Mouse (Mus musculus) heart, embryonic 16.5 days (tissue): ENCODE measurements around the gene Rora. TPM values are rescaled to one million over a fixed set of nuclear protein-coding genes. Genes with fewer than 3 reads are reported as not detected.

ENCODE experiments used
- ATAC-seq: fragments of 200-750 bp; cut with Nextera tagmentation; replicated peaks from 2 replicates; pipeline ENCODE4 v1.8.0; 2017; ENCODE audit warnings: moderate number of reproducible peaks; ENCODE audit not compliant: insufficient read depth, low FRiP score; ENCODE audit errors: extremely low read depth
- H3K27ac ChIP-seq: fragments of 300-500 bp; sonication (generic); 2 replicates; pipeline ENCODE4 v1.5.1; 2014; ENCODE audit warnings: mild to moderate bottlenecking, low read length, control low read depth, moderate library complexity
- H3K27me3 ChIP-seq: fragments of 300-500 bp; sonication (generic); 2 replicates; pipeline ENCODE4 v1.6.1; 2014; ENCODE audit warnings: low read length, mixed read lengths; ENCODE audit not compliant: control insufficient read depth, insufficient read depth
- H3K36me3 ChIP-seq: fragments of 300-500 bp; sonication (generic); 2 replicates; pipeline ENCODE4 v1.6.1; 2014; ENCODE audit not compliant: control insufficient read depth, insufficient read depth
- H3K4me1 ChIP-seq: fragments of 300-500 bp; sonication (generic); 2 replicates; pipeline ENCODE4 v1.6.1; 2014; ENCODE audit warnings: low read length, mixed read lengths; ENCODE audit not compliant: control insufficient read depth, insufficient read depth
- H3K4me2 ChIP-seq: fragments of 300-500 bp; sonication (generic); 2 replicates; pipeline ENCODE4 v1.6.1; 2014; ENCODE audit warnings: low read depth, mild to moderate bottlenecking, control low read depth, low read length
- H3K4me3 ChIP-seq: fragments of 300-500 bp; sonication (generic); 2 replicates; pipeline ENCODE4 v1.5.1; 2014; ENCODE audit warnings: mild to moderate bottlenecking, control low read depth, low read length
- H3K9ac ChIP-seq: fragments of 300-500 bp; sonication (generic); 2 replicates; pipeline ENCODE4 v1.6.1; 2014; ENCODE audit warnings: low read length, control low read depth
- H3K9me3 ChIP-seq: fragments of 300-500 bp; sonication (generic); replicated peaks from 2 replicates; pipeline ENCODE4 v1.6.1; 2016; ENCODE audit warnings: low read length; ENCODE audit not compliant: control insufficient read depth
- WGBS: fragments of 180-500 bp; shearing (Covaris S2); extraction: QIAGEN DNeasy Blood & Tissue Kit; methylation state at CpG from one replicate; pipeline ENCODE4 v1.1.7; 2014; 5-methylcytosine and 5-hydroxymethylcytosine counted together
- polyA plus RNA-seq: library from polyadenylated mRNA; unstranded; fragments of >200 nt; fragmentation: Nextera tagmentation; extraction: Ambion mirVana; gene quantifications from 2 replicates; pipeline ENCODE4 v1.2.1, GENCODE M21; 2015

The Rora gene
- polyA plus RNA-seq, 1 experiment from 2014 or later = 9.4 TPM

DNA sequence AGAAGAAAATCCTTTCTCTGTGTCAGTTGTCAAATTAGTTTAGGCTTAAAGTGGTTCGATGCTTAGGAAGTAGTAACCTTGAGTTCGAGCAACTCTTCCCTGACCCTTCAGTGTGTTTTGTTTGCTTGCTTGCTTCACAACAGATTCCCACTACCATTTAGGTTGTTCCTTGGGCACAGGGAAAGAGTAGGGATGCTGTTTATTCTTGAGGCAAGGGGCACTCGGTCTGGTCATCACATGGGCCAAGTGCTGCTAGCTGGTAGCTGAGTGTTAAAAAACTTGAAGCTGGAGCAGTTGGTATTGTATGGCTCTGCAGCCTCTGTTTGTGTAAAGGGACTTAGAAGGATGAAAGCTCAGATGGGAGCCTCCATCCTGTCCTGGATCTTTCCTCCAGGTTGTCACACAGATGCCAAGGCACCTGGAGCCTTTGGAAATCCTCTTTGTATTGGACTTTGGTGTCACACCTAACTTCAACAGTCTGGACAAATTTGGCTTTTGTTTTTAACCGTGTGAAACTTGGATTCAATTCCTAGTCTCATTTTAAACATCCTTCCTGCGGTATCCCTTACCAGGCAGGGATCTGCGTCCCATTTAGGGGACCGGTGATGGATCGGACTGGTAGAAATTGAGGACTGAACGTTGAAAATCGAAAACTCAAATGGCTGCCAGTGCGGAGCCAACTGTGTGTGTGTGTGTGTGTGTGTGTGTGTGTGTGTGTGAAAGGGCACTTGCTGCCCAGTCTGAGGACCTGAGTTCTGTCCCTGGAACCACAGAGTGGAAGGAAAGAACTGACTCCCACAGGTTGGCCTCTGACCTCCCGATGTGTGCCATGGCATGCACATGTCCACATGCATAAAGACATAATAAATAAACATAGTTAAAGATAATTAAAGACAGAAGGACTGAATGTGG lies 639.4 kb downstream of the Rora start:
- no peak for ATAC-seq
- H3K36me3 ChIP-seq = no peaks in the 10 kb centered on the region
- peaks cover 12% of the 10 kb centered on the region for H3K27me3 ChIP-seq
- H3K4me1 ChIP-seq = peaks cover 15% of the 10 kb centered on the region
- H3K4me2 ChIP-seq = no peak overlapping the region
- H3K27ac ChIP-seq = no peak overlapping the region
- 88% methylated on average over 12 of the region's 12 CpGs for WGBS
- H3K9me3 ChIP-seq = no peaks in the 10 kb centered on the region
- H3K9ac ChIP-seq = no peak overlapping the region
- H3K4me3 ChIP-seq = no peak overlapping the region

DNA sequence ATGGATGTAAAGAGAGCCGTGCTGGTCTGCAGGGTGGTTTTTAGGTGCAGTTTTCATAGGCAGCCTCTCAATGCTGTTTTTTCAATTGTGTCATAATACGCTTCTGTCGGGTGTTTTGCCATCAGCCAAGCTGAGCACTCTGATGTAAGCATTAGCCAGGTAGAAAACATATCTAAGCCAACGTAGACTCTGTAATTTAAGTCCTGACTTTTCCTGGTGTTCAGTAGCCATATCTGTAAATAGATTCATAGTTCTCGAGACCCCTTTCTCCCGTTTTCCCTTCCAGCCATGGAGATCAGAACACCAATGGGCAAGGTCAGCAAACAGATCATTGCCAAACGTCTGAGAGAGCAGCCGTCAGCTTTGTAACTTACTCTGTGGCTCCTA lies 640.1 kb downstream of the Rora start:
- Histone ChIP-seq H3K9ac (no peak overlapping the region), H3K27me3 (peaks cover 12% of the 10 kb centered on the region), H3K4me1 (peaks cover 19% of the 10 kb centered on the region), H3K4me2 (no peak overlapping the region), H3K9me3 (no peaks in the 10 kb centered on the region), H3K36me3 (no peaks in the 10 kb centered on the region), H3K27ac (no peak overlapping the region), H3K4me3 (no peak overlapping the region)
- 82% methylated on average over 8 of the region's 8 CpGs for WGBS
- ATAC-seq = no peak

DNA sequence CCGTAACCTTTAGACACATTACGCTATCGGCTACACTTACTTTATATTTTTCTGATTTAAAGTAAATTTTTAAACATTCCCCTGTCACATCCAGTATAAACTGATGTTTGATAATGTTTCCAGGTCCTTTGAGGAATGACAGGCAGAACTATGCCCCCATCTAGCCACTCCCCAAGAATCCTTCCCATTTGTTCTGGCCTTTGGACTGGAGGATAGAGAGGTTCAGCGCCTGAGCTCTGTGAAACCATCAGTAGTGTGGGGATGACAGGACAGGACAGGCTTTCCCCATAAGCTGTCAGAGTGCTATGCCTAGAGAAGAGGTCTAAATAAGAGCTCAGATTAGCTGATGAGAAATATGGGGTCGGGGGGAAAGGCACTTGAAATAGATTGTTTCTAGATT lies 640.8 kb downstream of the Rora start:
- whole genome bisulfite sequencing = 77% methylated on average over 5 of the region's 5 CpGs
- Histone ChIP-seq H3K36me3 (no peaks in the 10 kb centered on the region), H3K4me3 (no peak overlapping the region), H3K9ac (no peak overlapping the region), H3K4me2 (no peak overlapping the region), H3K27me3 (peaks cover 12% of the 10 kb centered on the region), H3K4me1 (peaks cover 15% of the 10 kb centered on the region), H3K27ac (no peak overlapping the region), H3K9me3 (no peaks in the 10 kb centered on the region)
- ATAC-seq = no peak

DNA sequence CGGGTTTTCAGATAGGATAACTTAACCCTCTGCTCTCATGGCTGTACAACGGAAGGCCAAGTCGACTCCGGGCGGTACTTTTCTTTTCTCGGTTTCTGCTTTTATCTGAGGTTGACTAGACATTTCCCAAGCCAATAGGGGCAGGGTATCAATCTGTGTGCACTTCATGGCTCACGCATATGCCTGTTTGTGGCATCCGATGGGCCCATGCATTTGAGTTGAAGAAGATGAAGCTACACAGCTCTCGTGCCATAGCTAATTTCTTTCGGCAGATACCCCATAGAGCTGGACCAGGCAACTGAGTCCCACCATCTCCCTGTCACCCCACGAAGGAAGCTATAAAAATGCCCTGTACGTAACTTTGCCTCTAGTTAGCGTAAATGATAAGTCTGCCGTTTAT lies 641.3 kb downstream of the Rora start:
- Histone ChIP-seq H3K9ac (no peak overlapping the region), H3K9me3 (no peaks in the 10 kb centered on the region), H3K4me3 (no peak overlapping the region), H3K36me3 (no peaks in the 10 kb centered on the region), H3K27ac (no peak overlapping the region), H3K4me2 (no peak overlapping the region), H3K27me3 (peaks cover 12% of the 10 kb centered on the region), H3K4me1 (peaks cover 15% of the 10 kb centered on the region)
- 83% methylated on average over 14 of the region's 14 CpGs for WGBS
- ATAC-seq = no peak

DNA sequence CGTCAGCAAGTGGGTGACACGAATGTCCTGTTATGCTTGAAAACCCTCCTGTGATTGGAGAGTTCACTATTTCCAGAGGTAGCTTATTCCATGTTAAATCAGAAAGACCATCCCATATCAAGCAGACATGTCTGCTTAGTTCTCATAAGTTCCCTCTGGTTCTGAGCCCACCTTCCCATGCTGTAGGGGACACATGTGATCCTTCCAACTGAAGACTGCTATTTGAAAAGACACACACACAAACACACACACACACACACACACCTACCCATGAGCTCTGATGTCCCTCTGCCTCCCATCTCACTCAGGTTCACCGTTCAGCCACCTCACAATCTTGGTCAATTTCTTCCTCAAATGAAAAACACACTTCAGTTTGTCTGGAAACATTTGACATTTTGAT lies 642.2 kb downstream of the Rora start:
- Histone ChIP-seq H3K4me1 (peaks cover 13% of the 10 kb centered on the region), H3K9me3 (no peaks in the 10 kb centered on the region), H3K4me3 (no peak overlapping the region), H3K27ac (no peak overlapping the region), H3K4me2 (no peak overlapping the region), H3K9ac (no peak overlapping the region), H3K36me3 (no peaks in the 10 kb centered on the region), H3K27me3 (peaks cover 12% of the 10 kb centered on the region)
- ATAC-seq = no peak
- WGBS = 77% methylated on average over 3 of the region's 3 CpGs

DNA sequence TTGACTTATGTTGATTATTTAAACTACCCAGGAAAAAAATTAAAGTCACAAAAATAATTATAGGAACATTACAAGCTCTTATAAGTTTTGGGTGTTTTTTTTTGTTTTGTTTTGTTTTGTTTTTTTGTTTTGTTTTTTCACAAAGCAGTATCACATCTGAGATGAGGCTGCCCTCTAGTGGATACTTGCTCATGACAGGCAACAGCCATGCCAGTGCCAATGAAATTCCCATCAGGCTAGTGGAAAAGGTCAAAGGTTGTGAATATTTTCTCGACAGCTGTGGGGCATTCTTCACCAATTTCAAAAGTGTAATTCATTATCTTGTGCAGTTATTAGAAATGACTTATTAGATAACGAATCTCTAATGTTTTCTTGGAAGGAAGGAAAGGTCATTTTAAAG lies 642.8 kb downstream of the Rora start:
- Histone ChIP-seq H3K4me2 (no peak overlapping the region), H3K4me1 (peaks cover 12% of the 10 kb centered on the region), H3K27me3 (peaks cover 12% of the 10 kb centered on the region), H3K9ac (no peak overlapping the region), H3K4me3 (no peak overlapping the region), H3K9me3 (no peaks in the 10 kb centered on the region), H3K36me3 (no peaks in the 10 kb centered on the region), H3K27ac (no peak overlapping the region)
- WGBS = 8% methylated on average over 2 of the region's 2 CpGs
- ATAC-seq = no peak

DNA sequence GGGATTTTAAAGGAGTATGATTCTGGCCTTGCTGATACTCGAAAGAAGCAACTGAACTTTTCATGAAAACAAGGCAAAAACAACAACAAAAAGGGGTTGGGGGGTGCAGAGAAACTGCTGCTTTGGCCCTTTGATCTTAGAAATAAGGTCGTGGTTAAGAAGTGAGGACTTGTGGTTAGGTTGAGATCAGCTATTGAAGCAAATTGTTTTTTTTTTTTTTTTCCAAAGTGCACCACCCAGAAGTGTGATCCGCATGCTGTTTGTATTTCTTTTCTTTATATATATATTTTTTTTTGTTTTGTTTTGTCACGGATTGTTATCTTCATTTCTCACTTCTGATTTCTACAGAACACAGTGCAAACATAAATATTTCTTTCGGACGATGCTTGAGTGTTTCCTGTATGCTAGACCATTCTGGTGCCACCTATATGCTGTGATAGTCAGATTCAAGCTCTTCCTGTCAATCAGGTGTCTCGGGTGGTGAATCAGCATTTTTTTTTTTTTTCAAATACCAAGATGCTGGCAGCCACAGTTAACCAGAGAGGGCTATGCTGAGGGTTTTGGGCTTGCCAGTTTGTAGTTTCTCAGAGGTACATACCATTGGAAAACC lies 644.3 kb downstream of the Rora start:
- Histone ChIP-seq H3K36me3 (no peaks in the 10 kb centered on the region), H3K9ac (no peak overlapping the region), H3K27ac (no peak overlapping the region), H3K9me3 (no peaks in the 10 kb centered on the region), H3K4me3 (no peak overlapping the region), H3K27me3 (peaks cover 6% of the 10 kb centered on the region), H3K4me2 (no peak overlapping the region), H3K4me1 (peaks cover 14% of the 10 kb centered on the region)
- 80% methylated on average over 7 of the region's 7 CpGs for WGBS
- ATAC-seq = no peak

DNA sequence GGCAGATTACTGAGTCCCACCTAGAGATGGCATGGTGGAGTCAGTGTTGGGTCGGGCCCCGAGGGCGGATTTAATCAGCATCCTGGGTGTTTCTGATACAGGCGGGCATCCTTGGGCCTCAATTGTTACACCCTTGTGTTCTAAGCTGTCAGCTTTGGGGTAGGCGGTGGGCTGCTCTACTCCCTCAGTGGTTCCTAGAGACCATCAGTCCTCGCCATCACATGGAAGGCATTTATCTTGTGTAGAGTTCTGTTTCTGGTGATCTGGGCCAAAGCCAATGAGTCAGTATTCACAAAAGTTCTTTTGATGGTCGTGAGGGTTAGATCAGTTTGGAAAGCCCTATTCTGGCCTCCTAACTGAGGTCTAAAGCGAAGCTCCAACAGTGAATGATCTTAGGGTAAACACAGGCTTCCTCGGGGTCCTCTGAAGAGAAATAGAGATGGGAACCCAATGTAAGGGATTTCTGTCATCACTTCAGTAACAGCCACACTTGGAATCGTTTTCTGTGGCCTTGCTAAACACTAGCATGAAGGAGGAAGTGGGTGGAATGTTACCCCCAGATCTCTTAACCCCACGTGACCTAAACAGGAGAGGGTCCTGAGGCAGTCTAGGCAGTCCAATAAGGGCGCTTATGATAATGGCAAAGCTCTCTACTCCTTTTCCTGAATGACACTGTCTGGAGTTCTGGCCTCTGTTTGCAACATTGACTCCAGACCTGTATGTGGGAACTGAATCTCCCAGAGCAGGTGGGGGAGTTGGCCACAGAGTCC lies 645.2 kb downstream of the Rora start:
- H3K9me3 ChIP-seq = no peaks in the 10 kb centered on the region
- no peak overlapping the region for H3K4me3 ChIP-seq
- H3K4me1 ChIP-seq = peaks cover 12% of the 10 kb centered on the region
- no peak overlapping the region for H3K9ac ChIP-seq
- no peak for ATAC-seq
- WGBS = 69% methylated on average over 12 of the region's 12 CpGs
- H3K36me3 ChIP-seq = no peaks in the 10 kb centered on the region
- no peak overlapping the region for H3K27ac ChIP-seq
- no peaks in the 10 kb centered on the region for H3K27me3 ChIP-seq
- no peak overlapping the region for H3K4me2 ChIP-seq

DNA sequence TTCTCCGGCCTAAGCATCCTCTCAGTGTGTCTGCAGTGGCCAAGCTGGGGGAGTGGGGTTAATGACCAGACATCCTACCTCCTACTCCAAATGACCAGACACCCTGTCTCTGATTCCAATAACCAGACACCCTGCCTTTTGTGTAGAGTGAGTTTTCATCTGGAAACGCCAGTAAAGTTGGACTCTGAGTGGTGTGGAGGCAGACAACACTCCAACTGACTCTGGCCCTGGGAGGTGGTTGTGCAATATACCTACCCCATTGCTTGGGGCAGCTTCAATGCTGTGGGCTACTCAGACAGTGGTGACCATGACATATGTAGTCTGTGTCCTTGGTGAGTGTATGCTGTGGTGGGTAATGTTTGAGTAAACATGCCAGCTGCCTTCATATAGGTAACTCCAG lies 645.9 kb downstream of the Rora start:
- no peak for ATAC-seq
- H3K27me3 ChIP-seq = no peaks in the 10 kb centered on the region
- H3K4me2 ChIP-seq = no peak overlapping the region
- no peaks in the 10 kb centered on the region for H3K9me3 ChIP-seq
- H3K4me1 ChIP-seq = peaks cover 12% of the 10 kb centered on the region
- no peak overlapping the region for H3K27ac ChIP-seq
- H3K36me3 ChIP-seq = no peaks in the 10 kb centered on the region
- H3K4me3 ChIP-seq = no peak overlapping the region
- 63% methylated on average over 2 of the region's 2 CpGs for WGBS
- H3K9ac ChIP-seq = no peak overlapping the region
